Mouse (Mus musculus): ENCODE measurements at regions not wholly inside any gene's neighbourhood (a gene's known extent, or its start where the extent isn't known, plus 50 kb on each side); places are given as distances from the start of the nearest gene placed in this dataset.

DNA sequence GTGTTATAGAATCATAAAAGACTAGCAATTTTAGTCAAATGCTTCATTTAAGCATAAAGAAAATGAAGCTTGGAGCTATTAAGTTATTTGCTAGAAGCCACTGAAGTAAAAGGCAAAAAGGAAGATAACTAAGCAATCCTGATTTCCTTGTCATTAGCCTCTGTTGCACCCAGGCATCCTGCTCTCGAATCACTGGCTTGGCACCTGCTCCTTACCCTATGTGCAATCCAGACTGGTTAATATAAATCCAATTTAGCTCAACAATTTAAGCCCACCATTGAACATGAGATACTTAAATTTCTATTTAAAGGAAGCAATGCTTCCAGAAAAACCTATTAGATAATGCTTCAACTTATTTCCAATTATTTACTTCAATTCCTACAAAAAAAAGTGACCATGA, 328.7 kb downstream of the Ptprc start:
- no peak for TF ChIP-seq CHD2 (IDR thresholded peaks at IDR 0.05; ENCODE audit: low read depth, low read length)
- TF ChIP-seq ZNF384 (IDR thresholded peaks at IDR 0.05; ENCODE audit: low read depth, low read length): no peak

Data from ES-E14 (cell line).